Comparison of ENCODE assay signal across 20 mouse cellular contexts in the genomic region with DNA sequence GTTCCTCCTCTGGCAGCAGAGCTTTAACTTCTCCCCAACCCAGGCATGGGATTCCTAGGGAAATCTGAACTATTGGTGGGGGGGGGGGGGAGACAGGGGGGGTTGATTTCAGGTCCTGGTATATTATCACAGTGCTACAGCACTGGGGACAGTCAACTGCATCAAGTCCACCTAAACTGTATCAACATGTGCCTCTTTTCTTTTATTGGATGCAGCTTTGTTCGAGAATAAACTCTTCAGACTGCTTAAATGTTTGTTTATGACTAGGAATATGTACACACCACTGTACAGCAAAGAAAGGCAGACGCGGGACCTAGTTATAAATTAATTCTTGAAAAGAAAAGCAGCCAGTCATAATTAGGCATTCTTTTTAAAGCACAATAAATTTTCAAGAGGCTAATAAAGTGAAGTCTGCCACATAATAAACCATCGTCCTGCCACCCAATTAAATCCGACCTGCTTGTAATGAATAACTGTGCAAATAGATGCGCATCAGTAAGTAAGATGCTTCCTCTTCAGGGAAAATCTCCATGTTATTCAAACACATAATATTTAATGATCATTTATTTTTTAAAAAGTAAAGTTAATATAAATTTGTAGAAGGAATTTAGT.
"Had no signal": no experiment of that assay in that cellular context is flagged by ENCODE, and none has a peak within 500 bp of the region (broad histone marks: within the 10 kb centered on the region; RNA-seq: fewer than 3 reads in every experiment).

No protein-coding gene starts in this region.

- H3K27ac ChIP-seq: intestine, embryonic 15.5 days; kidney, embryonic 15.5 days; left cerebral cortex, adult 2 months; liver, embryonic 13.5 days; macrophage; midbrain, embryonic 13.5 days; neural tube, embryonic 13.5 days; stomach, embryonic 15.5 days had no signal

- H3K9me3 ChIP-seq: intestine, embryonic 15.5 days; kidney, embryonic 15.5 days; liver, embryonic 13.5 days; midbrain, embryonic 13.5 days; neural tube, embryonic 13.5 days; stomach, embryonic 15.5 days had no signal

- H3K4me1 ChIP-seq: intestine, embryonic 15.5 days; kidney, embryonic 15.5 days; liver, embryonic 13.5 days; midbrain, embryonic 13.5 days; neural tube, embryonic 13.5 days; stomach, embryonic 15.5 days had no signal

- ATAC-seq: intestine, embryonic 15.5 days; lung, postnatal 0 days; midbrain, embryonic 13.5 days; midbrain, embryonic 16.5 days had no signal

- H3K4me3 ChIP-seq: intestine, embryonic 15.5 days; kidney, embryonic 15.5 days; left cerebral cortex, adult 2 months; liver, embryonic 13.5 days; midbrain, embryonic 13.5 days; neural tube, embryonic 13.5 days; stomach, embryonic 15.5 days had no signal

- H3K9ac ChIP-seq: intestine, embryonic 15.5 days; kidney, embryonic 15.5 days; liver, embryonic 13.5 days; lung, embryonic 14.5 days; midbrain, embryonic 13.5 days; neural tube, embryonic 13.5 days; stomach, embryonic 15.5 days had no signal

- H3K36me3 ChIP-seq: intestine, embryonic 15.5 days; kidney, embryonic 15.5 days; liver, embryonic 13.5 days; midbrain, embryonic 13.5 days; neural tube, embryonic 13.5 days; stomach, embryonic 15.5 days had no signal

- H3K4me2 ChIP-seq: intestine, embryonic 15.5 days; kidney, embryonic 15.5 days; liver, embryonic 13.5 days; lung, embryonic 14.5 days; midbrain, embryonic 13.5 days; neural tube, embryonic 13.5 days; stomach, embryonic 15.5 days had no signal

- H3K27me3 ChIP-seq: intestine, embryonic 15.5 days; kidney, embryonic 15.5 days; liver, embryonic 13.5 days; midbrain, embryonic 13.5 days; neural tube, embryonic 13.5 days; stomach, embryonic 15.5 days had no signal

- DNase-seq: kidney, adult 11 months; kidney, adult 8-10 months; kidney, postnatal 10 days; kidney, postnatal 36 days; layer of hippocampus, postnatal 36 days; liver, embryonic 13.5 days; lung, embryonic 14.5 days; right cerebral cortex, adult 18-20 months; right cerebral cortex, postnatal 14 days; right cerebral cortex, postnatal 4 days; thymus, postnatal 36 days had no signal
